Mouse (Mus musculus) thymus, adult 2 months (tissue): ENCODE data around the gene Gga2. TPM values are rescaled to one million over a fixed set of nuclear protein-coding genes. Genes with fewer than 3 reads are reported as not detected.

Source experiments
- DNase-seq: peaks from one replicate; pipeline ENCODE4 v3.0.0; 2021
- H3K27ac ChIP-seq: fragments of 200-500 bp; 2 replicates; pipeline ENCODE4 v1.5.1; 2012; ENCODE audit warnings: low read length, control low read depth; ENCODE audit not compliant: control insufficient read depth, insufficient read depth
- H3K27me3 ChIP-seq: fragments of 200-500 bp; 2 replicates; pipeline ENCODE4 v1.6.1; 2012; ENCODE audit warnings: mild to moderate bottlenecking, low read length, moderate library complexity, mixed read lengths; ENCODE audit not compliant: control insufficient read depth, insufficient read depth
- H3K36me3 ChIP-seq: fragments of 200-500 bp; 2 replicates; pipeline ENCODE4 v1.6.1; 2012; ENCODE audit warnings: mild to moderate bottlenecking, low read length, moderate library complexity; ENCODE audit not compliant: control insufficient read depth, insufficient read depth
- H3K4me1 ChIP-seq: fragments of 200-500 bp; replicated peaks from 2 replicates; pipeline ENCODE4 v1.6.1; 2012; ENCODE audit warnings: low read length; ENCODE audit not compliant: control insufficient read depth, insufficient read depth
- H3K4me3 ChIP-seq: fragments of 200-500 bp; 2 replicates; pipeline ENCODE4 v1.5.1; 2012; ENCODE audit warnings: mild to moderate bottlenecking, low read length, control low read depth, moderate library complexity; ENCODE audit not compliant: control insufficient read depth, insufficient read depth
- CTCF ChIP-seq: fragments of 200-500 bp; IDR thresholded peaks from 2 replicates; pipeline ENCODE4 v1.5.1; 2012; ENCODE audit warnings: mild to moderate bottlenecking, control low read depth, low read length, moderate library complexity, borderline replicate concordance; ENCODE audit not compliant: control insufficient read depth, poor library complexity, insufficient read depth; ENCODE audit errors: extremely low read depth
- POLR2A ChIP-seq: fragments of 200-500 bp; IDR thresholded peaks from 2 replicates; pipeline ENCODE4 v1.6.1; 2012; ENCODE audit warnings: mild to moderate bottlenecking, low read length, control low read depth, moderate library complexity; ENCODE audit not compliant: control insufficient read depth, poor library complexity, insufficient read depth; ENCODE audit errors: extremely low read depth
- WGBS: fragments of 180-500 bp; shearing (Covaris S2); methylation state at CpG from one replicate; pipeline ENCODE4 v1.1.7; 2018; 5-methylcytosine and 5-hydroxymethylcytosine counted together
- polyA plus RNA-seq: library from polyadenylated mRNA; depleted of rRNA; stranded (reverse); fragments of >200 nt; gene quantifications from 2 replicates; pipeline ENCODE4 v1.2.3, GENCODE M21; 2012

Gga2 gene
- polyA plus RNA-seq, 1 experiment: 35.4 TPM

- H3K36me3 ChIP-seq: no peaks in the 10 kb centered on the region
These were observed 13.3 kb upstream of the Gga2 start for GRCm38 (mm10) chr7:122034348-122034747.

GRCm38 (mm10) chr7:122033371-122033770 lies 12.3 kb upstream of the Gga2 start:
- DNase-seq: no peak
- 42% methylated on average over 3 of the region's 3 CpGs for WGBS
- H3K27me3 ChIP-seq: no peaks in the 10 kb centered on the region
- no peak overlapping the region for H3K27ac ChIP-seq
- no peak overlapping the region for H3K4me3 ChIP-seq
- no peaks in the 10 kb centered on the region for H3K36me3 ChIP-seq
- H3K4me1 ChIP-seq: no peaks in the 10 kb centered on the region
- no peak for TF ChIP-seq POLR2A
- no peak for TF ChIP-seq CTCF

More at GRCm38 (mm10) chr7:122034348-122034747, 13.3 kb upstream of the Gga2 start:
- no peak overlapping the region for H3K4me3 ChIP-seq
- TF ChIP-seq CTCF (no peak), POLR2A (no peak)
- no peaks in the 10 kb centered on the region for H3K4me1 ChIP-seq
- no peak for DNase-seq
- WGBS: 21% methylated on average over 2 of the region's 2 CpGs
- no peak overlapping the region for H3K27ac ChIP-seq
- no peaks in the 10 kb centered on the region for H3K27me3 ChIP-seq

GRCm38 (mm10) chr7:122022131-122022530 lies 1.1 kb upstream of the Gga2 start:
- H3K4me1 ChIP-seq: peaks cover 7% of the 10 kb centered on the region
- WGBS: 98% methylated on average over 2 of the region's 2 CpGs
- TF ChIP-seq POLR2A (no peak), CTCF (no peak)

GRCm38 (mm10) chr7:122020273-122020666 lies 752 bp downstream of the Gga2 start:
- 21% methylated on average over 6 of the region's 6 CpGs for WGBS
- DNase-seq: no peak
- H3K4me3 ChIP-seq: peak overlapping the region; percentile 73
- H3K4me1 ChIP-seq: peaks cover 7% of the 10 kb centered on the region
- H3K27ac ChIP-seq: no peak overlapping the region
- TF ChIP-seq CTCF (no peak), POLR2A (no peak)
- H3K36me3 ChIP-seq: no peaks in the 10 kb centered on the region
- H3K27me3 ChIP-seq: no peaks in the 10 kb centered on the region

More at GRCm38 (mm10) chr7:122022131-122022530, 1.1 kb upstream of the Gga2 start:
- H3K4me3 ChIP-seq: no peak overlapping the region
- no peak overlapping the region for H3K27ac ChIP-seq
- H3K36me3 ChIP-seq: no peaks in the 10 kb centered on the region
- H3K27me3 ChIP-seq: no peaks in the 10 kb centered on the region
- no peak for DNase-seq

GRCm38 (mm10) chr7:122018978-122019377 lies 2.0 kb downstream of the Gga2 start:
- H3K27ac ChIP-seq: no peak overlapping the region
- H3K4me1 ChIP-seq: peaks cover 7% of the 10 kb centered on the region
- TF ChIP-seq CTCF: no peak
- no peak for TF ChIP-seq POLR2A
- no peak overlapping the region for H3K4me3 ChIP-seq
- H3K36me3 ChIP-seq: no peaks in the 10 kb centered on the region
- 95% methylated on average over 7 of the region's 7 CpGs for WGBS
- H3K27me3 ChIP-seq: no peaks in the 10 kb centered on the region
- no peak for DNase-seq

GRCm38 (mm10) chr7:122018247-122018646 lies 2.8 kb downstream of the Gga2 start:
- H3K27ac ChIP-seq: no peak overlapping the region
- no peak for DNase-seq
- no peaks in the 10 kb centered on the region for H3K27me3 ChIP-seq
- 51% methylated on average over 3 of the region's 3 CpGs for WGBS
- H3K4me1 ChIP-seq: peaks cover 7% of the 10 kb centered on the region
- H3K36me3 ChIP-seq: no peaks in the 10 kb centered on the region
- TF ChIP-seq POLR2A: no peak
- no peak for TF ChIP-seq CTCF
- H3K4me3 ChIP-seq: no peak overlapping the region

GRCm38 (mm10) chr7:122015734-122016133 lies 5.3 kb downstream of the Gga2 start:
- H3K27ac ChIP-seq: no peak overlapping the region
- TF ChIP-seq POLR2A: no peak

More at GRCm38 (mm10) chr7:122015734-122016133, 5.3 kb downstream of the Gga2 start:
- Histone ChIP-seq H3K27me3 (no peaks in the 10 kb centered on the region), H3K4me1 (peaks cover 7% of the 10 kb centered on the region), H3K36me3 (no peaks in the 10 kb centered on the region), H3K4me3 (no peak overlapping the region)
- DNase-seq: no peak
- WGBS: 87% methylated on average over 10 of the region's 10 CpGs
